Mouse (Mus musculus) gastrocnemius, postnatal 25 days (tissue): ENCODE measurements around the gene Smok2a. TPM values are rescaled to one million over a fixed set of nuclear protein-coding genes. Genes with fewer than 3 reads are reported as not detected.
"Not testable (repeated sequence)": the region's sequence is repeated elsewhere in the genome, so short reads cannot be mapped to it uniquely, and the experiment has no call there.

ENCODE experiments used
- DNase-seq: peaks from one replicate; pipeline ENCODE4 v3.0.0; 2022
- long read RNA-seq, 2 experiments: library from polyadenylated mRNA; stranded (forward); transcript quantifications; one replicate each; pipeline ENCODE4 v2.0.0; 2021
- total RNA-seq, 2 experiments: library from RNA; stranded (reverse); gene quantifications; 1 replicate in 1 of 2; 2 replicates in 1 of 2; pipeline ENCODE4 v1.2.3; 2021

Smok2a gene
- not detected for total RNA-seq
- long read RNA-seq, experiment 1, result 0 reads
- long read RNA-seq, experiment 2, result 0 reads

DNA sequence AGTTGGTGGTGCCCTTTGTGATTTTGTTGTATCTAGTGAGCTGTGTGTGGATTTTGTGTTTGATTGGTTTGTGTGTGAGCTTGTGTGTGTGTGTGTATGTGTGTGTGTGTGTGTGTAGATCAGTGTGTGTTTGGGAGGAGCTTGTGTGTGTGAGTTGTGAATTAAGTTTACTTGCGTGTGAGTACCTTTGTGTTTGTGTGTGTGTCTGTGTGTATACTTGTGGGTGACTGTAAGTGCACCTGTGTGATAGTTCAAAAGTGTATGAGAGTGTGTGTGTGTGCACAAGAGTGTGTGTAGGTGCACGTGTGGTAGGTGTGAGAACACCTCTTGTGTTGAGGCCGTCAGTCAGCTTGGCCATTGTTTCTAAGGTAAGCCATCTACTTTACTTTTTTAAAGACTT is at the start of gene Smok2a:
TSS of gene Smok2a (plus strand) at position 301 of the 400 bp plus-strand sequence.
- no peak for DNase-seq

DNA sequence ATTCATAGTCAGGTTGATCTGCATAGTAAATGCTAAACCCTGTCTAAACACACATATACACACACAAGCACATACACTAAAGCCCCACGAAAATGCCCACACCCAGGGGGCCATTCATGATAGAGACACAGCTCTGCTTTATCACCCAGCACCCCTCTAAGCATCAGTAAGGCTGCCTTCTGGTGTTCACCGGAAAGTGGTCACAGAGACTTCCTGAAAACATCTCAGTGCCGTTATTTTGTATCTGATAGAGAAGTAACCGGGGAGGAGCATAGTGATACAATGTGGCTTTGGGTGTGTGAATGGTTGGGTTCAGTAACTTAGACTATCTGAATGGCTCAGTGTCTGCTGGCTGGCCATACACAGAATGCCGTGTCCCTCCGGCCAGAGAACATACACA is 47.4 kb upstream of the Smok2a start:
- not testable (repeated sequence) for DNase-seq

DNA sequence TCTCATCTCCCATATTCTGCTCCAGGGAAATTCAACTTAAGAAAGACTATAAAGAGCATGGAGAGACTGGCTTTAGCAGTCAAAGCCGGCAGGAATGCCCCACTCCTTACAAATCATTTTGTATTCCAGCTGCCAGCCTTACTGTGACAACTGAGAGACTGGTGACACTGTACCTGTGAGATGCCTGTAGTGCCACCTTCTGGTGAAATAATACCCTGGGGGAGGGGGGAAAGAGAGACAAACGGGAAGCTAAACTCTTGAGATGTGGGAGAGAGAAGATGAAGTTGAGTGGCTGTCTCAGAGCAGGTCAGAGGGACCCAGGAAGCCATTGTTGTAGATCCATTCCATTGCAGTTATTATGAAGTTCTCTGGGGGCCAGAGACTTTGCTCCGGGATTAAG is 47.0 kb upstream of the Smok2a start:
- not testable (repeated sequence) for DNase-seq

DNA sequence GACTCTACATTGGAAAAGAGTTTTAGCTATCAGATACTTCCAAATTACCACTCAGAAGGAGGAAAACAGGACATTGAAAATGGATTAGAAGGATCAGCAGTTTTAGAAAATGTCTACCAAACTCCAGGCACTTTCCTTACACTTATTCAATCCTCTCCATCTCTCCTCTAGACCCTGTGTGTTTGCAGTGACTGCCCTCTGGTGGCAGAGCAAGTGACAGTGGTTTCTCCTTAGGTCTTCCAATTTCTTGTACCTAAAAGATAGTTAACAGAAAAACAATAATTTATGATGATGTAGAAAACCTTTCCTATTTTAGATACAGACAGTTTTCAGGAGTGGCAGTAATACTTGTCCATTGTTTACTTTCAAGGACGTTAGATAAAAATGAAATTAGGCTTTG is 45.4 kb upstream of the Smok2a start:
- DNase-seq, result not testable (repeated sequence)

DNA sequence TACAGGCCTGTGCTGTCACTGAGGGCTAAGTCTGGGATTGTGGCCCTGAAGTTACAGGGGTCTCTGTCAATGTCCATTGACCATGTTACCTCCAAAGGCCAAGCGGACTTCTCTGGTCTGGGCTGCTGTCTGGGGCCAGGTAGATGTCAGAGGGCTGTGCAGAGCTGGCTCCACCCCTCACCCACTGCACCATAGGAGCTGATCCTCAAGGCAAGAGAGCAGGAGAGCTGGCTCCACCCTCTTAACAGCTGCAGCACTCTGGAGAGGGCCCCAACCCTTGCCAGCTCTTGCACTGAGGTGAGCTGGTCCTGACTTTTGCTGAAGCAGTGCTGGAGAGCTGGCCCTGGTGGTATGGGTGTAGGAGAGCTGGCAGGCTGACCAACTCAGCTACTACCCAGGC is 43.2 kb upstream of the Smok2a start:
- DNase-seq, result not testable (repeated sequence)

DNA sequence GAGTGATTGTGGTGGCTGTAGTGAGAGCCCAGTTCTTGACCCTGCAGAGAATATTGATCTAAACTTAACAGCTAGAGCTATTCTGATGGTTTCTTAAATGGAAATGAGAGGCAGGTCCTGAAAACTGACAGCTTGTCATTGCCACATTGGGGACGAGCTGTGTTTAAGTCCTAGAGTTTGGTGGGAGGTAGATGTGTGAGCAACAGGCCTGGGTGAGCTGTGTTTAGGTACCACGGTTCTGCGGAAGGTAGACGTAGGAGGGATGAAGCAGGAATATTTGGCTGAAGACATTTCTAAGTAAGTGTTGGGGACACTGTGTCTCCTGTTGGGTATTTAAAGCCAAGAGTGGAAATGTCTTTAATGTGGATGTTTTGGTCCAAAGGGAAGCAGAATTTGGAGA is 42.0 kb upstream of the Smok2a start:
- DNase-seq, result not testable (repeated sequence)

DNA sequence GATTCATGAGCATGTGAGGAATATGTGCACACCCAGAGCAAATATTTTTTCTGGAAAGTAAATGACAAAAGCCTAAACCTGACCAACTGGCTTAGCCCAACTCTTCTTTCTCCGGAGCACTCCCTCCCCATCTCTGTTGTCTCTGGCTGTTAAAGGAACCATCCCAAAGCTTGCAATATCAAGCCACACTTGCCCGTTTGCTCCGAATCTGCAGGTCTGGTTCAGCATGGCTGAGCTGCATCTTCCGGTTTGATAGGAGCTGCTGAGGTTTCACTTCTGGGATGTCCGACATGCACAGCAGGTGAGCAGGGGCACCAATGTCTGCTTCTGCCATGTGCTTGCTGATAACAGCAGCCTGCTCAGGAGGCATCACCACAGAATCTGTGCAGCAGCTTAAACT is 40.5 kb upstream of the Smok2a start:
- DNase-seq, result not testable (repeated sequence)

DNA sequence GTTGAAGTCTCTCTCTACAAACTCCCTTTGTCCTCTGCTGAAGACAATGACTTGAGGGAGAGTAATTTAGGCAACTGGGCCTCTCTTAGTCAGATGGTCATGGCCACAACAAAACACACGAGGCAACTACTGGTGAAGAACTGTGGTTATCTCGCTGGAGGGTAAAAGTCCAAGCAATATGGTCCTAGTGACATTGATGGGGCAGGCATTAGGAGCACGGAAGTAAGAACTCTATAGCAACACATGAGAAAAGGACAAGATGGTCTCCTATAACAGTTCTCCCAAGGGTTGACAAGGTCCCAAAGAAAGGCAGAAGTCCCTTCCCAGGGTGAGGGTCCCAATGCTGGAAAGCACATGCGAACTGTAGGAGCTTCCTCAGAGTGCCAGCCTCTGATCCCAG is 38.3 kb upstream of the Smok2a start:
- DNase-seq, result not testable (repeated sequence)

DNA sequence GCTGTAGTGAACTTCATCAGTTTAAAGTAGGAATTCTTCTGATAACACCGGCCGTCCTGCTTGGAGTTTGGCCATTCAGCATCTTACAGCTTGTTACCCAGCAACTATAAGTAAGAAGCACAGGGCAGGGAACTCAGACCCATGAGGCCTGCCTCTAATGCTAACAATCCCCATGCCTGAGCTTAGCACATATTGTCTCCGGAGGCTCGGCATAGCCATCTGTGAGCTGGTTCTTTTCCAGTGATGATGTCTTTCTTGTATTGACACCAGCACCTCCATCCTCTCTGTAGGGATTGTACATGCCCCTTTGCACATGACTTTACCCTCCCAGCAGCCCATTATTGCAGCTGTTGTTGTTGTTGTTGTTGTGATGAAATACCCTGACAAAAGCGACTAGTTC is 36.5 kb upstream of the Smok2a start:
- DNase-seq, result not testable (repeated sequence)

DNA sequence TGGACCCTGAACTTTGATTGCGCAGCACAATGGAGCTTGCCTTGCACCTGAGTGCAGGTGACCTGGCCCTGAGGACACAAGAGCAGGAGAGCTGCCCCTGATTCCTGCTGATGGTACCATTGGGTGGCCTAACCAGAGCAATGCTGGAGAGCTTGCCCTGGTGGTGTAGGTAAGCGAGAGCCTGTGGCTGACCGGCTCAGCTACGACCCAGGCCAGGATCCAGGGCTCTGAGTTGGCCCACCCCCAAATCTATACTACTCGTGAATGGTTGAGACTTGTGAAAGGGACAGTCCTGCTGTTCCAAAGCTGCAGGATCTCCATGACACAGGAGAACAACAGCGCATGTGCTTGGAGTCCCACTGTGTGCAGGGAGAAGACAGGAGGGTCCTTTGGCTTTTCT is 34.4 kb upstream of the Smok2a start:
- not testable (repeated sequence) for DNase-seq

DNA sequence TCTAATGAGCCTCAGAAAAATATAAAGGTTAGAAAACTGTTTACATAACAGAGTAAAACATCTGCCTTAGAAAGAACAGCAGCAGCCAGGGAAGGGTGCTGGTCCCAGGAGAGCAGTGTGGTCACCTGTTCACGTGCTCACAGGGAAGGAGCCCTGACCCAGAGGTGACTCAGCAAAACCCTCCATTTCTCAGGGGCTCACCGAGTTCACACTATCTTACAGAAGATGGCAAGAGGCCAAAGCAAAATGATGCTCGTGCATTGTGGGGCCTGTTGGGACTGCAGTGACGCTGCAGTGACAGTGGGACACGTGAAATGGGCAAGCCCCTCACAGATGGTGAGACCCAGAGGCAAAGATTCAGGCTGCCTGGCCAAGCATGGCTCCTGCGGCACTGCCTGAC is 33.4 kb upstream of the Smok2a start:
- not testable (repeated sequence) for DNase-seq

DNA sequence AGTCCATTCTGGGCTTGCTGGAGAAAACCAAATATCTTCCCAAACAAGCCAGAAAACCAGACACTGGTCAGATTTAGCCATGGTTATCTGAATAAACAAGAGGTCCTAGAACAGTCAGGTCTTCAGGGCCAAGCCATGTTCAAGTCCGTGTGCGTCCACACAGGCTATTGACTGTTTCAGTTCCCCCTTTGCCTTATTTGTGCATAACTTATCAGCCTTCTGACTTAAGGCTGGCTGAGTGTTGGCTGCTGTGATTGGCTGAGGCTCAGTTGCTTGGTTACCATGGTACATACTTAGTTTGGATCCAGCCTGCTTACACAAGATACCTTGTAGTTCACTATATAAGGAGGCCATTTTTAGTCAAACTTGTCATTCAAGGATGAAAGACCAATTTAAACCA is 32.1 kb upstream of the Smok2a start:
- DNase-seq, result not testable (repeated sequence)

DNA sequence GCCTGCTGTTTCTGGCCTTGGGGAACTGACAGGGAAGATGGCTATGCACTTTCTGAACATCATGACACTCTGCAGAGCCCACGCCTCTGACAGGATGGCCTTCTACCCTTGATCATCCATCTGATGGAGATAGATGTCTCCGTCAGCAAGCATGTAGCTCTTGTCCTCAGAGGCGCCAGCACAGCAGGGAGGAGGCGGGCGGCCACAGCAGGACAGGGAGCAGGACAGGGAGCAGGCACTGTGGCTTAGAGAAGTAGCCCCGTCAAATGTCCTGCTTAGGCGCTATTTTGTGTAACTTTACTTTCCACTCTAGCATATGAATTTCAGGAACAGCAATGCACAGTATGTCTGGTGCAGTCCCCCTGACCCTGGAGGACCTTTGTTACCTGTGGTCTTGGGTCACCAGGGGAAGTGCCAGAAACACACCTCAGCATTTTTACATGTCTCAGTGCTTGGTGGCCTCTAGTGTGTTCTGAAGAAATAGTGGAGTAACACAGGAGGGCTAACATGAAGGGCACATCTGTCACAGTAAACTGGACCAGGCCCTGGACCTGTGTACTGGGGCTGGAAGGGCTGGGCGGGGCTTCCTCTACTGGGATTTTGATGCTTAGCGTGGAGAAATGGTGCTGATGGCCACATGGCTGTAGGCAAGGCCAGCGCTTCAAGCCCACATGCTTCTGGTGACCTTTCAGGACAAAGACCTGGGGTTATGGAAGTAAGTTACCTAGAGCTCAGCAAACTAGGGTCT is 30.0 kb upstream of the Smok2a start:
- not testable (repeated sequence) for DNase-seq

DNA sequence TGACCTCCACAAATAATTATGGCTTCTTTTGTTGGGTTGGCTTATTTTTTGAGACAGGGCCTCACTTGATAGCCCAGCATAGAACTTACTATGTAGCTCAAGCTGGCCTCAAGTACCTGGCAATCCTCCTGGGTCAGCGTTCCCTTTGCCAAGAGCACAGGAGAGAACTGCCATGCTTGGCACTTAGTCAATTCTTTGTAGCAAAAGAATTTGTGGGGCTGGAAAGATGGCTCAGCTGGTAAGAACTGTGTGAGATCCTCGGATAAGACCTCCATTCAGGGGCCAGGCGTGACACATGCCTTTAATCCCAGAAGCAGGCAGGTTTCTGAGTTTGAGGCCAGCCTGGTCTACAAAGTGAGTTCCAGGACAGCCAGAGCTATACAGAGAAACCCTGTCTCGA is 24.5 kb upstream of the Smok2a start:
- not testable (repeated sequence) for DNase-seq

DNA sequence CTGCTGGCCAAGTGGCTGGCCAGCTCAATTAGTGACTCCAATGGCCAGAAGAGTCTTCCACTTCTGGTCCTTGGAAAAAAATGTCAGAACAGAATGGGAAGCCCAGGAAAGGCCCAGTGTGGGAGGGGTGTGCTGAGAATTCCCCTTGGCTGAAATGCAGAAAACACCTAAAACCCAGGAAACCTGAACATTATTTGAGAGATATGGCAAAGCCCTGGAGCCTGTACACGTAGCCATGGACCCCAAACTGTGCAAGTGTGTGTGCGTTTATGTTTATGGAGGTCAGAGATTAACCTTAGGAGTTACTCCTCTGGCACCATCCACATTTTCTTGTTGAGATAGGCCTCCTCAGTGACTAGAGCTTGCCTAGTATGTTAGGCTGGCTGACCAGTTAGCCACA is 22.2 kb upstream of the Smok2a start:
- not testable (repeated sequence) for DNase-seq

DNA sequence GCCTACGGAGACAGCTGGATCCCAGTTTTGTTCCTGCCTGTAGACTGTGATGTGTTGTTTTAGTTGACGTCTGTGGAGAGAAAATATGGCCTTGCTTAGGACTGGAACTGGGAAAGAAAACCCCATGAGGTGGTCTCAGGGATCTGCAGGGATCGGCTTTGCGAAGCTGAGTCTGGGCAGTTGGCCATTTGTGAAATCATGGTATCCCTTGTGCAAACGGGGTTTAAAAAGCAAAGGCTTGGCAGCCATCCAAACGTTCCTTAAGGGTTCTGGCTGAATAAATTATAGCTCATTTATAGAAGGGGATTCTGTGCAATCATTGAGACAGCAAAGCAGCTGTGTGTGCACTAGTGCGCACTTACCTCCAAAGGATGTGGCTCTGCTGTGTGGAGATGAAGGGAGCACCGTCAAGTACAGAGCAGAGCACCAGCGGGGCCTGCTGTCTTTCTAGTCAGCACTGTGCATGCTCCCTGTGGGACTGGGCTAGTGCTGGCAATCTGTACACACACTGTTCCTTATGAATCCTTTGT is 21.0 kb upstream of the Smok2a start:
- not testable (repeated sequence) for DNase-seq

DNA sequence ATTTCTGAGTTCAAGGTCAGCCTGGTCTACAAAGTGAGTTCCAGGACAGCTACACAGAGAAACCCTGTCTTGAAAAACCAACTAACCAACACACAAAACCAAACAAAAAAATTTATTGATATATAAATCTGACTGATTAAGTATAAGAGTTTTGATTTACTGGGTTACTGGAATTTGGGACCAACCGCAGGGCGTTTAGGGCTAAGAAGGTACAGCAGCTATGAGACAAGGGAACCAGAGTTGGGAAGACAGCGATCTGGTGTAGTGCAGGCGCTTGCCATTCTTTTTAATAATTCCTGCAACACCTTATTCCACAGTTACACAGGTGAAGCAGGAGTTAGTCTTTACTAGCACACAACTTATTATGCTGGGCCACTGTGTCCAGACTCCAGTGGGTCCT is 19.4 kb upstream of the Smok2a start:
- not testable (repeated sequence) for DNase-seq

DNA sequence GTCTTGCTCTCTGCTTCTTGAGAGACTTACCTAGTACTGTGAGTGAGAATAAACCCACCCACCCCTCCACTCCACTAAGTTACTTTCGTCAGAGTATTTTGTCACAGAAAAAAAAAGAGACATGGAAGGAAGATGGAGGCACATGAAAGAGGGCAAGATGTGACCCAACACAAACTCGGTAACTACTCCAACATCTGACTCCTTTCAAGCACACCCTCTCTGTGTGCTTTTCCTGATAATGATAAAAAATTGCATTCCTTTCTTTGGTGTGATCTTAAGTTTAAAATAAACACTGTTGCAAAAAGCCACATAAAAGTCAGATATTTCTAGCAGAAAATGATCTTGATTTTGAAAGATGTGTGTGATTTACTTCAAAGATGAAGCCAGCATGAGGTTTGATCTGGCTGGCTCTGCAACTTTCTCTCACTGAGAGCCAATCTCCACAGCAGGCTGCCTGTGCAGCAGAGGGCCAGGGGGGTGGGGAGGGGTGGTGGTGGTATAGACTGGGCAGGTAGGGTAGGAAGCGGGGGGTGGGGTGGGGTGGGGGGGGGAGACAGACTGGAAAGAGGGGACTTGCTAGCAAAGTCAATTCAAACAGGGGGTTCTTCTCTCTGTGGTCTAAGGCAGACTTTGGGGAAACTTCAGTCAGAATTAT is 18.4 kb upstream of the Smok2a start:
- not testable (repeated sequence) for DNase-seq

DNA sequence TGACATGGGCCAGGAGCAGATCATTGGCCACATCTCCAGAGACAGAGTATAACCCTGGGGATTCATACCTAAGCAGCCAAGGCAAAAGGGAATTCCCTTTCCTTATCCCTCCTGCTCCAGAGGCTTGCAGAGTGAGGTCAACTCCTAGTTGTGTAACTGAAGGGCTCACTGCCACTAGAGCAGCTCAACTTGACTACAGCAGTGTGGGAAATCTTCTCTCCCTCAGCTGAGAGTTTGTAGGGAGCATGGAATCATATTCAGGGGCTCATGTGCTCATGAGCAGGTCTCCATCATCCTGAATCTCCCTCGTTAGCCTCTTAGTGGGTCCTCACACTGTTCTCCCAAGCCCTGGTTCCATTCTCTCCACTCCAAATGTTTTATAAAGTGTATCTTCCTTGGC is 15.7 kb upstream of the Smok2a start:
- not testable (repeated sequence) for DNase-seq

DNA sequence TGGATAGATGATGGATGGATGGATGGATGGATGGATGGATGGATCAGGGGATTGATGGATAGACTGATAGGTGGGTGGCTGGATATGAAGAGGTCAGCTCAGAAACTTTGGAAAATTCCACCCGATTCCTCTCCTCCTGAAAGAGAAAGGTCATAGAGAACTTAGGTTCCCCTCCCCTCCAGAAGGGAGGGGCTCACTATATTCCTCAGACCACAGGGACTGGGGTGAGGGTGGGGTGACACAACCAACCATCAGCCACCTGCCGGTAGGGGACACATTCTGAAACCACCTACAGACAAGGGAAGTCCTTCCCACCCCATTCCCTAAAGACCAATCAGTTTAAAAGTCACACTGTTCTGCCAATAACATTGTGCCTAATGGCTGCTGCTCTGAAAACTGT is 14.5 kb upstream of the Smok2a start:
- no peak for DNase-seq

DNA sequence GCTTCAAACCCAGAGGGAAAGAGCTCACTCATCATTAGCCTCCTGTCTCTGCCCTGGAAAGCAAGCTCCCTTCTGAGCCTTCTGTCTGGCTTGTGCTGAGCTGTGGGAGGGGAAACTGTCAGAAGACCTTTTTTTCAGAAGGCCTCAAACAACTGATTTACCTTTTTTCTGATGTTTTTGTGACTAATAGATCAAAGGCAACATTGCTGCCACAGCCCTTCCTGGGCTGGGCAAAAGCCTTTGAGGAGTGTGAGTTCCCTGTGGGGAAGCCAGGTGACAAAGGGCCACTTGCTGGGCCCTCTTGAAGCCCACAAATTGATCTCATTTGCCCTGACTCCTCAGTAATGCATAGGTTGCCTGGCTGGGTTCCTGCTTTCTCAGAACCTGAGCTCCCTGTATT is 12.5 kb upstream of the Smok2a start:
- not testable (repeated sequence) for DNase-seq

DNA sequence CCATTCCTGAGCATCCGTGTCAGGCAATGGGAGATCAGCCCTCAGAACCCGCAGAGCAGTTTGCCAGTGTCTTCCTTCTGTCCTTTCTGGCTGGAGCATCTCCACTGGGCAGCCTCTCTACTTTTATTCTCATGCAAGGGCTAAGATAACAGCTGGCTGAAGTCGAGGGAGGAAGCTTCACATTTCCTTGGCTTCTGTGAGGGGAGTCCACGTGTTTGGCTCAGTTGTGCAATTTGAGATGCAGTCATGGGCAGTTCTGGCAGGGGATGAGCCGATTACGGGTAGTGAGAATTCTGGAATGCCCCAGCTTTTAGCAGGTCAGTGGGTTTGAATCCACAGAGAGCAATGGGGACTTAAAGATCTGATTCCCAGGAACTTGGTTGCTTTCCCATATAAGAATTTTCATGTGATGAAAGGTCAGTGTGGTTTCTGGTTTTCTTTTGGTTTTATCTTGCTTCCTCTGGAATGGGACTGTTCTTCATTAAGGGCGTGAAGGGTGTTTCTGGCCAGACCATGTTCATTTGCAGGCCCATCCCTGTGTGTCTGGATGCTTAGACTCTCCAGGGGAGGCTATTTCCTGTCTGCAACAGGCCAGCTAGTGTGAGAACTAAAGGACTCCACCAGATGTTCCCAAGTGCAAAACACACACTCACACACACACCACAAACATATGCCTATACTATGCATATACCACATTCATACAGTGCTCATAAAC is 8.7 kb upstream of the Smok2a start:
- DNase-seq, result peak; percentile 67

DNA sequence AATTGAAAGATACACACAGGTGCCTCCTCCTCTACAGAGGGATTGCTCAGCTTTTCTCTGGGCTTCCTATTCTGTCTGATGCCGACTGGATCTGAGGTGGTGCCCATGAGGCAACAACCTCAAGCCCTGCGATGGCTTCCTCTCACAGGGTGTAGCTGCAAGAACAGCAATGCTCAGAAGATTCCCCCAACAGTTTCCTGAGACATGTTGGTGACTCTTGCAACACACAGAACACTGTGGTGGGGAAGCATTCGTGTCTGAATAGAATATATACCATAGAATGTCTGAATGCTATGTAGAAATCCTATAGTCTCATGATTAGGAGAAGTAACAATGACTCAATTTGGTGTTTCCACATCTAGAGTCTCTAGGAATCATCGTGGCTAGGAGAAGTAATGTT is 6.8 kb upstream of the Smok2a start:
- no peak for DNase-seq
